Mouse (Mus musculus) C2C12 (cell line): ENCODE data around the gene Fez2.

Source experiments
- CTCF ChIP-seq: IDR thresholded peaks from one replicate; pipeline ENCODE4 v1.5.1; 2011; ENCODE audit not compliant: control insufficient read depth, insufficient read depth, insufficient read length
- MYOG ChIP-seq: IDR thresholded peaks from one replicate; pipeline ENCODE4 v1.6.1; 2011; ENCODE audit not compliant: control insufficient read depth, insufficient read length; ENCODE audit errors: extremely low read depth
- USF1 ChIP-seq: IDR thresholded peaks from one replicate; pipeline ENCODE4 v1.6.1; 2011; ENCODE audit warnings: low read depth, mild to moderate bottlenecking, control low read depth, moderate library complexity

GRCm38 (mm10) chr17:78379079-78379729, 38.7 kb downstream of the Fez2 start:
- no peak for TF ChIP-seq MYOG
- no peak for TF ChIP-seq CTCF
- TF ChIP-seq USF1 = no peak
